Mouse (Mus musculus) thymus, postnatal 10 days (tissue): ENCODE results near the gene Mn1.

Source experiments
- DNase-seq, 2 experiments: peaks; one replicate each; pipeline ENCODE4 v3.0.0; 2021; ENCODE audit warnings: low spot score in 2 of 2

Gene Mn1

GRCm38 (mm10) chr5:111432842-111433241, 15.7 kb downstream of the Mn1 start:
- DNase-seq: no peak

DNA sequence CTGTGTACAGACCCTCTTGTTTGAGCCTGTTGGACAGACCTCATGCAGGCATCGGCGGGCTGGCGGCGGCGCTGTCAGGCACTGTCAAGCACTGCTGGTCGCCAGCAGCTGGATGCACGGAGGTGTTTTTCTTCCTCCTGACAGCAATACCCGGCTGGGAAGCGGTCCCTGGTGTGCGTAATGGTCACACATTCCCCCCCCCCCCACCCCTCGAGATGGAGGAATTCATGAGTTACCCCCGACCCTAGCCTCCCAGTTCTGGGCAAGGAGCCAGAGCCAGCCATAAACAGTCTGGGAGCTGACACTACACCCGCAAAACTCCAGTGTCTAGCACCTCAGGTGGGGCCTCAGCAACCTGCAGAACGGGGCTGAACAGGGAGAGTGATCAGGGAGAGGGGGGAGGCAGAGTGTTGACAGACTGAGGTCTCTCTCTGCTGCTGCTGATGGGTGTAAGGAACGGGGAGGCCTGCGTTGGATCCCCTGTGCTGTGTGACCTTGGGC, 17.2 kb downstream of the Mn1 start:
- no peak for DNase-seq

DNA sequence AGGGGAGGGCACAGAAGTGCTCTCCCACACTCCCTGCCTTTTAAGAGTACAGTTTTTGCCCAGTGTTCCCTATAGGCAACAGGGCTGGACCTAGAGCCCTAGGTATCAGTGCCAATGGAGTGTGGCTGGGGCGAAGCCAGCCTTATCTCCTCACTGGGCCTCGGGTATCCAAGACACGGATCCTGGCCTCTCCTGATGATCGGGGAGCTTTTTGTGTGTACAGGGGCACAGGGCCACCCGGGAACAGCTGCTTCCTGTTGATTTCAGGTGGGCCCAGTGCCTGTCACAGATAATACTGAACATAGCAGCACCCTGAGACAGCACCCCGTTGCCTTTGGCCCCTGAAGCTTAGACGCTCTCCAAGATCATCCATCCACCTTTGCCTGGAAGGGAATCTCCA, 19.1 kb downstream of the Mn1 start:
- DNase-seq: no peak

- no peak for DNase-seq
Measured at GRCm38 (mm10) chr5:111437205-111437604, 20.0 kb downstream of the Mn1 start.

GRCm38 (mm10) chr5:111438336-111438735, 21.2 kb downstream of the Mn1 start:
- DNase-seq: no peak

- no peak for DNase-seq
Measured at GRCm38 (mm10) chr5:111438821-111439220, 21.7 kb downstream of the Mn1 start.

GRCm38 (mm10) chr5:111440264-111440663, 23.1 kb downstream of the Mn1 start:
- no peak for DNase-seq

- DNase-seq: no peak
Measured at GRCm38 (mm10) chr5:111442151-111442871, 25.1 kb downstream of the Mn1 start.

DNA sequence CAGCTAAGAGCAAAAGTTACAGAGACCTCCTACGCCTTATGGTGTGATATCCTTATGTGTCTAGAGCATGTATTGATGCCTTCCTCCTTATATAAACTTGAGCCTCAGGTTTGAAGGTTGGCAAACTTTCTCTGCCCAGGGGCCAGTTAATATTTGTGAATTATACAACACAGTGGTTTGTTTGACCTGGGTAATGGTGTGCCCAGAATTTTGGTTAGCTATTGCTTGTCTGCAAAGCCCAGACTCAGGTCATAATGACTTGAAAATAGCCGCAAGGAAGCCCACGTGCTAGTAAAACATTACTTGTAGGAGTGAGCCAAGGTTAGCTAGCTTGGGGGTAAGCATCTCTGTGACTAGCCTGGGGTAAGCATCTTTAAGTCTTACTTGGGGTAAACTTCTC, 26.5 kb downstream of the Mn1 start:
- no peak for DNase-seq

DNA sequence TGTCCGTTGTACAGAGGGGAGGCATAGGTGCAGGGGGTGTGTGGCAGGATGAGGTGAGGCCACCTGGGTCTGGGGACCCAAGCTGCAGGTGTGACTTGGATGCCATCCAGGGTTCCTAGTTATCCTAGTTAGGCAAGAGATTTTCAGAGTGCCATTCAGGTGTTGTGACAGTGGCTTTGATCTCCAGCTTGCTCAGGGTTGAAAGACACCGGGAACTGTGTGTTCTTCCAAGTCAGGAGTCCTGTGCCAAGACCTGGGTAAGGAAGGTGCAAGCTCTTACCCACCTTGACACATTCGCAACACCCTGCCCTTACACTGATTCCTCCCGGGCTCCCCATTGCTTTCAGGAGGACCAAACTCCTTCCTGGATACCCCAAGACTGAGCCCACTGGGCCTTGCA, 27.2 kb downstream of the Mn1 start:
- DNase-seq: no peak

DNA sequence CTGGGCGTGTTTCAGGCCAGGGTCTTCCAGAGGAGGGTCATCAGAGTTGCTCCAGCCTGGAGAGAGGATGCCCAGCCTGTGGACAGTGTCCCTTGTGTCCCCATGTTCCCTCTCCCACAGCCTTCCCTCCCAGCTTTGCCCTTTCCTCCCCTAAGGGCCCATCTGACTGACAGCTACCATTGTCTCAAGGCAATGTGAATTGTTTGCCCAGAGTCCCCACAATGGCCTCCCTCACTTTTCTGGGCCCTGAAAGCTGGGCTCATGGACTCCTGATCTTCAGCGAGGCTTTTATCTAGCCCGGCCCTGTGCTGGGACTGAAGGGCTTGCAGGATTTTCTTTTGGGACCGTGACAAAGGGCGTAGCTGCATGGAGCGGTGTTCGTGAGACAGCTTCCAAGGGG, 29.5 kb downstream of the Mn1 start:
- DNase-seq: no peak

DNA sequence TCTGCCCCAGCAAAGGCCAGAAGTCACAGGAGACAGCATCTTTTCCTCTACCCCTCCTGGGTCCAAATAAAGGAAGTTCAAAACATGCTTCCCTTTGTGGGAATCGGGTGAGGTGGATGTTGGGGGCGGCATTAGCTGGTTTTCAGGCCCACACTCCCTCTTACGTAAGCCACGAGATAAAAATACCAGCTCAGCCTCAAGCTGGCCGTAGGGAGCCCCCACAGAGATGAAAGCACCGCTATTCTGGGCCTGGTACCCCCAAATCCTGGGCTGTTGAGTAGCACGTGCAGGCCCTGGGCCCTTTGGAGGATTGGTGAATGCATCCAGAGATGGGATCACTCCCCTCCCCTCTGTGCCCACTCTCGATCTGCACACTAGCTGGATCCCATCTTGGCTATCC, 32.5 kb downstream of the Mn1 start:
- DNase-seq: no peak

GRCm38 (mm10) chr5:111454240-111454639, 37.1 kb downstream of the Mn1 start:
- no peak for DNase-seq

DNA sequence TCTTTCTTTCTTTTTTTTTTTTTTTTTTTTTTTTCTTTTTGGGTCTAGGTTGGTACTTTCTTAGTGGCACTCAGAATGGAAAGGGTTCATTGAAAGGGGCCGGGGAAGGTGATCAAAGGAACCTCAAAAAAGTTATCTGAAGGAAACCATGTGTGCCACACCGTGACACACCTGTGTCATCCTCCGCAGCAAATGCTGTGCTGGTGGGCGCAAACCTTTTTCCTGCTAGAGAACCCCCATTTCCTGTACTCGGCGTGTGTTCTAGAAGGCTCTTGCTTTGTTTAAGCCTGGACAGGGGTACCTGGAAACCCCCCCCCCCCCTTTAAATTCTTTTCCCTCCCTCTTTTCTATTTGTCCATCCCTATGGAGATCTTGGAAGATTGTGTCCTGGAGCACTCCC, 37.7 kb downstream of the Mn1 start:
- DNase-seq: peak; percentile 56 to 72

GRCm38 (mm10) chr5:111458675-111459074, 41.5 kb downstream of the Mn1 start:
- DNase-seq: no peak

DNA sequence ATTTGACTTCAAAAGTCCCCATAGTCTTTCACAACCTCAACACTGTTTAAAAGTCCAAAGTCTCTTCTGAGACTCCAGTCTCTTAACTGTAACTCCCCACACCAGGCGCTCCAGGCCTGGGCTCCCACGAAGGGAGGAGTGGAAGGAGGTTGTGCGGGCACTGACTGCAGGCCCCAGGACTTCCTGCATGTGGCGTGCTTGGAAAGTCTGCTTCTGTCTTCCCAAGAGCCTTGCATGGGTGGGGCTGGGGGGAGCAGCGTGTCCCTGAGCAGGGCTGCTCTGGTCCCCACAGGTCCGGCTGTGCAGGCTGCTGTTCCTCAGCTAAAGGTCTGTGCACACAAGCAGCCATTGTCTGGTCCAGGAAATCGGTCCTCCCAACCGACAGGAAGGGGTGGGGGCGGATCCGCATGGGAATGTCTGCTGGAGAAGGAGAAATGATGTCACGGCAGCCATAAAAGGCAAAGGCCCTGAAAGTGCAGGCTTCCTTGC, 48.7 kb downstream of the Mn1 start:
- DNase-seq: no peak

DNA sequence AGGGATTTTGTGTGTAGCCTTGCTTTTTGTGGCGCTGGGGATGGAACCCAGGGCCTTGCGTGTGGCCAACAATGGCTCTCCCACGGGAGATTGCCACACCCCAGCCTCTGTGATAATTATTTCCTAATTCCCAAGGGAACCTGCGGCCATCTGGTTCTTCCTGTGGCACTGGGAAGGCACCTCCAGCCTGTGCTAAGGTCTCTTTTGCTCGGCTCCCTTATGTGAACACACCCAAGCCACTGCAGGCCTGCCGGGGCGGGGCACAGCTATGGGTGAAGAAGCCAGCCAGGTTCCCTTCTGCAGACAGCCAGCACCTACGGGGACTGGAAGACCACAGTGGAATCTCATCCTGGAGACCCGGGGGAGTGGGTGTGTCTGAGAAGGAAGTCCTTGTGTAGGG, 49.3 kb downstream of the Mn1 start:
- no peak for DNase-seq

GRCm38 (mm10) chr5:111467699-111468098, 50.5 kb downstream of the Mn1 start:
- no peak for DNase-seq

- DNase-seq: no peak
Measured at GRCm38 (mm10) chr5:111469195-111469882, 52.2 kb downstream of the Mn1 start.

DNA sequence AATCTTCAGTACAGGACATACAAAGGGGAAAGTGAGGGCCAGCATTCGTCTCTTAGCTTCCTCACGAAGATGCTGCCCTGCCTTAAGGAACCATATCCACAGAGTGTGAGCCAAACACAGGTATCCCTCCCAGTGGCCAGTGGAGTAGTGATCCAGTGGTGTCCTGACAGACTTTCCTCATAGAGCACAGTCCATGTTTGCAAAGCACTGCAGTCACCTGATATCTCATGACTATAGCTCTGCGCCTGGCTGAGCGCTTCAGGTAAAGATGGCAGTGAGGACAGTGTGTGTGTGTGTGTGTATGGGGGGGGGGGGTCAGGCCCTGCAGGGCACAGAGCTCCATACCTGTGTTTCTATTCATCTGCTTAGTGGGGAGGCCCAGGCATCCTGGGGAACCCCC, 53.7 kb downstream of the Mn1 start:
- no peak for DNase-seq

DNA sequence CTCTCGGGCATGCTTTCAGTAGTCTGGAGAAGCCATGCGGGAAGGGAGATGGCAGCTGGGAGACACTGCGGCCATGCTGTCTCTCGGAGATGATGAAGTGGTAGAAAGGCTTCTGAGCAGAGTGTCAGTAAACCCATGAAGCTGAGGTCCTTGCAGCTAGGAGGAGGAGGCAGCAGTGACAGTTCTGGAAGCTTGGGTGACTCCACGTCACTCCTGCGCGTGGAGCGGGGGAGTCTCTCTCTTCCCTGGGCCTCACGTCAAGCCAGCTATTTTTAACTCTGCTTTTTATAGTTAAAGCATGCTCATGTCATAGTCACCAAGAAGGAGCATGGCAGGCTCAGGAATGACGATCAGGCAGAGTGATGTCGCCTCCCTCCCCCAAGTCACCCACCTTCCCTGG, 56.3 kb downstream of the Mn1 start:
- no peak for DNase-seq

DNA sequence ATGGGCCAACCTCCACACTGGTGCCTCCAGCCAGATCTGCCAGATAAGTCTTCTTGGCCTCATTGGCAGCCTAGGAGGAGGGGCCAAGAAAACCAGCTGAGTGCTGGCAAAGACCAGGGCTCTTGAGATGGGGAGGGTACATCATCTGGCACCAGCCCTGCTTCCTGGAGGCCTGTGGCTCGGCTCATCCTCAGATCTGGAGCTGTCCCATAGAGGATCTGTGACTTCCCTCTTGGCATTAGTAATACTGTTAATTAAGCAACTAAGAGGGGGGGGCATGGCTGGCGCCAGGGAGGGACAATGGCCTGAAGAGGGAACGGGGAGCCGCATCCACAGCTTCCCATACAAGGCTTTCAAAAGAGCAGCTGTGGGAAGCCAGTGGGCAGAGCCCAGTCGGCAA, 58.6 kb downstream of the Mn1 start:
- no peak for DNase-seq

GRCm38 (mm10) chr5:111476141-111476540, 59.0 kb downstream of the Mn1 start:
- no peak for DNase-seq
